Mouse (Mus musculus) right cerebral cortex, postnatal 14 days (tissue): Measurements from ENCODE around the gene Cald1.

Experiments
- DNase-seq: peaks from one replicate; pipeline ENCODE4 v3.0.0; 2022

The Cald1 gene

GRCm38 (mm10) chr6:34615419-34615818 is 17.1 kb downstream of the Cald1 start:
- no peak for DNase-seq

- no peak for DNase-seq
These were observed 21.2 kb downstream of the Cald1 start for GRCm38 (mm10) chr6:34619494-34619893.

GRCm38 (mm10) chr6:34620242-34620641 is 21.9 kb downstream of the Cald1 start:
- DNase-seq: no peak

GRCm38 (mm10) chr6:34622865-34623264 is 24.6 kb downstream of the Cald1 start:
- no peak for DNase-seq

GRCm38 (mm10) chr6:34623290-34623689 is 25.0 kb downstream of the Cald1 start:
- DNase-seq: no peak

GRCm38 (mm10) chr6:34624536-34624935 is 26.2 kb downstream of the Cald1 start:
- no peak for DNase-seq

GRCm38 (mm10) chr6:34626586-34627245 is 28.4 kb downstream of the Cald1 start:
- no peak for DNase-seq

GRCm38 (mm10) chr6:34628131-34628530 is 29.8 kb downstream of the Cald1 start:
- no peak for DNase-seq

- DNase-seq: no peak
These were observed 35.5 kb downstream of the Cald1 start for GRCm38 (mm10) chr6:34633776-34634175.

- DNase-seq: no peak
These were observed 39.5 kb downstream of the Cald1 start for GRCm38 (mm10) chr6:34637588-34638438.

GRCm38 (mm10) chr6:34638667-34639066 is 40.4 kb downstream of the Cald1 start:
- DNase-seq: no peak

GRCm38 (mm10) chr6:34640226-34640625 is 41.9 kb downstream of the Cald1 start:
- no peak for DNase-seq

- DNase-seq: no peak
These were observed 42.8 kb downstream of the Cald1 start for GRCm38 (mm10) chr6:34641081-34641480.

- no peak for DNase-seq
These were observed 43.8 kb downstream of the Cald1 start for GRCm38 (mm10) chr6:34642075-34642547.

GRCm38 (mm10) chr6:34648017-34648787 is 49.9 kb downstream of the Cald1 start:
- no peak for DNase-seq

- DNase-seq: no peak
These were observed 53.0 kb downstream of the Cald1 start for GRCm38 (mm10) chr6:34651298-34651697.

GRCm38 (mm10) chr6:34655719-34656118 is 57.4 kb downstream of the Cald1 start:
- no peak for DNase-seq

- no peak for DNase-seq
These were observed 60.5 kb downstream of the Cald1 start for GRCm38 (mm10) chr6:34658791-34659190.

- DNase-seq: no peak
These were observed 62.4 kb downstream of the Cald1 start for GRCm38 (mm10) chr6:34660724-34661123.

- DNase-seq: no peak
These were observed 64.3 kb downstream of the Cald1 start for GRCm38 (mm10) chr6:34662626-34663025.

- no peak for DNase-seq
These were observed 66.0 kb downstream of the Cald1 start for GRCm38 (mm10) chr6:34664291-34664690.

GRCm38 (mm10) chr6:34664749-34665148 is 66.4 kb downstream of the Cald1 start:
- DNase-seq: no peak

- DNase-seq: no peak
These were observed 70.5 kb downstream of the Cald1 start for GRCm38 (mm10) chr6:34668739-34669254.
